Mouse (Mus musculus): ENCODE data around the gene Iqgap1.

Iqgap1 gene

GRCm38 (mm10) chr7:80666198-80666915, 159.4 kb downstream of the Iqgap1 start:
- DNase-seq (ENCODE audit: low read depth, low spot score): no peak
